Mouse (Mus musculus): ENCODE measurements at regions not wholly inside any gene's neighbourhood (a gene's known extent, or its start where the extent isn't known, plus 50 kb on each side); places are given as distances from the start of the nearest gene placed in this dataset.

- TF ChIP-seq CTCF (IDR thresholded peaks at IDR 0.05; ENCODE audit: borderline replicate concordance, extremely low read depth, insufficient read depth, insufficient read length) (no peak), POLR2A (IDR thresholded peaks at IDR 0.05; ENCODE audit: borderline replicate concordance, extremely low read depth, insufficient read depth, insufficient read length, poor library complexity, severe bottlenecking) (no peak)
These were observed 110.3 kb upstream of the Tmc3 start for GRCm38 (mm10) chr7:83474471-83474870.

Measured in brain, embryonic 14.5 days (tissue).